Mouse (Mus musculus) A20 (cell line): Measurements from ENCODE around the gene Cacna2d1.

Experiments
- DNase-seq: peaks from one replicate; pipeline ENCODE4 v3.0.0-alpha.2; 2011; ENCODE audit warnings: low read depth, low spot score

Cacna2d1 gene

GRCm38 (mm10) chr5:16136839-16137238 is 202.3 kb downstream of the Cacna2d1 start:
- no peak for DNase-seq

GRCm38 (mm10) chr5:16146602-16147001 is 212.1 kb downstream of the Cacna2d1 start:
- DNase-seq = no peak

- no peak for DNase-seq
Observed at GRCm38 (mm10) chr5:16155375-16156284, 221.1 kb downstream of the Cacna2d1 start.

- DNase-seq = no peak
Observed at GRCm38 (mm10) chr5:16163270-16163669, 228.8 kb downstream of the Cacna2d1 start.

GRCm38 (mm10) chr5:16166117-16166867 is 231.8 kb downstream of the Cacna2d1 start:
- no peak for DNase-seq

- DNase-seq = no peak
Observed at GRCm38 (mm10) chr5:16166868-16167267, 232.4 kb downstream of the Cacna2d1 start.

GRCm38 (mm10) chr5:16181041-16181440 is 246.6 kb downstream of the Cacna2d1 start:
- DNase-seq = no peak

GRCm38 (mm10) chr5:16184064-16184463 is 249.6 kb downstream of the Cacna2d1 start:
- DNase-seq = no peak

- DNase-seq = no peak
Observed at GRCm38 (mm10) chr5:16187931-16188330, 253.4 kb downstream of the Cacna2d1 start.

GRCm38 (mm10) chr5:16189878-16190277 is 255.4 kb downstream of the Cacna2d1 start:
- no peak for DNase-seq

- DNase-seq = no peak
Observed at GRCm38 (mm10) chr5:16191165-16191564, 256.7 kb downstream of the Cacna2d1 start.

- no peak for DNase-seq
Observed at GRCm38 (mm10) chr5:16199816-16200215, 265.3 kb downstream of the Cacna2d1 start.

- no peak for DNase-seq
Observed at GRCm38 (mm10) chr5:16221960-16222359, 287.5 kb downstream of the Cacna2d1 start.

- no peak for DNase-seq
Observed at GRCm38 (mm10) chr5:16225359-16225758, 290.9 kb downstream of the Cacna2d1 start.

- DNase-seq = no peak
Observed at GRCm38 (mm10) chr5:16229384-16229783, 294.9 kb downstream of the Cacna2d1 start.

- no peak for DNase-seq
Observed at GRCm38 (mm10) chr5:16231477-16231876, 297.0 kb downstream of the Cacna2d1 start.

GRCm38 (mm10) chr5:16234891-16235290 is 300.4 kb downstream of the Cacna2d1 start:
- no peak for DNase-seq

GRCm38 (mm10) chr5:16235864-16236263 is 301.4 kb downstream of the Cacna2d1 start:
- DNase-seq = no peak

GRCm38 (mm10) chr5:16236608-16237007 is 302.1 kb downstream of the Cacna2d1 start:
- DNase-seq = no peak

GRCm38 (mm10) chr5:16237972-16238371 is 303.5 kb downstream of the Cacna2d1 start:
- no peak for DNase-seq

- DNase-seq = no peak
Observed at GRCm38 (mm10) chr5:16240255-16240654, 305.8 kb downstream of the Cacna2d1 start.

GRCm38 (mm10) chr5:16243599-16243998 is 309.1 kb downstream of the Cacna2d1 start:
- DNase-seq = no peak
